Comparison of ENCODE assay signal across 10 mouse cellular contexts in genomic region chr13:21033176-21033575, GRCm38 (mm10). TPM values are rescaled to one million over a fixed set of nuclear protein-coding genes. Genes with fewer than 3 reads are reported as not detected.
DNase-seq lines count a peak whose midpoint lies in the region; ATAC-seq and TF ChIP-seq lines count a peak whose summit lies in the region.
"Had no signal": no experiment of that assay in that cellular context is flagged by ENCODE, and none has a peak within 500 bp of the region (broad histone marks: within the 10 kb centered on the region; RNA-seq: fewer than 3 reads in every experiment).

No protein-coding gene starts in this region.

- no peaks in the 10 kb centered on the region for H3K9me3 ChIP-seq in hindbrain, embryonic 16.5 days (ENCODE audit: control insufficient read depth, low read length)
- H3K9me3 ChIP-seq in neural tube, embryonic 13.5 days = no peaks in the 10 kb centered on the region
- H3K9me3 ChIP-seq in kidney, embryonic 14.5 days (ENCODE audit: control insufficient read depth, low read length) = no peaks in the 10 kb centered on the region
- H3K9me3 ChIP-seq in liver, postnatal 0 days (ENCODE audit: low read length) = no peaks in the 10 kb centered on the region

- H3K4me1 ChIP-seq in hindbrain, embryonic 16.5 days (ENCODE audit: control insufficient read depth, insufficient read depth, low read depth, low read length) = no peaks in the 10 kb centered on the region
- H3K4me1 ChIP-seq in neural tube, embryonic 13.5 days (replicated peaks) = 0 out of 2 replicates have a peak, but pooled peaks cover 2% of the 10 kb centered on the region
- no peaks in the 10 kb centered on the region for H3K4me1 ChIP-seq in kidney, embryonic 14.5 days (ENCODE audit: control insufficient read depth, insufficient read depth, low read length)
- no peaks in the 10 kb centered on the region for H3K4me1 ChIP-seq in liver, postnatal 0 days (ENCODE audit: insufficient read depth)

- DNase-seq in frontal cortex, postnatal 10 days (ENCODE audit: low spot score in 2 of 2) = no peak
- peak; percentile 83 to 87 for DNase-seq in cerebellum, adult 18-20 months
- no peak for DNase-seq in adipocyte (ENCODE audit: low spot score)
- DNase-seq in liver, postnatal 0 days = no peak
- DNase-seq: B cell, adult 2 months; lung, adult 18-20 months had no signal

- no peaks in the 10 kb centered on the region for H3K27me3 ChIP-seq in hindbrain, embryonic 16.5 days (replicated peaks; ENCODE audit: control insufficient read depth, insufficient read depth, low read length)
- H3K27me3 ChIP-seq in neural tube, embryonic 13.5 days = no peaks in the 10 kb centered on the region
- no peaks in the 10 kb centered on the region for H3K27me3 ChIP-seq in kidney, embryonic 14.5 days (ENCODE audit: control insufficient read depth, insufficient read depth, low read length)
- no peaks in the 10 kb centered on the region for H3K27me3 ChIP-seq in liver, postnatal 0 days (ENCODE audit: insufficient read depth, low read length)

- H3K4me2 ChIP-seq in hindbrain, embryonic 16.5 days (ENCODE audit: low read length) = no peak overlapping the region
- no peak overlapping the region for H3K4me2 ChIP-seq in neural tube, embryonic 13.5 days
- H3K4me2 ChIP-seq in kidney, embryonic 14.5 days (replicated peaks; ENCODE audit: low read depth, low read length) = no peak overlapping the region
- H3K4me2 ChIP-seq in liver, postnatal 0 days (ENCODE audit: low read depth, low read length) = no peak overlapping the region

- no peak overlapping the region for H3K9ac ChIP-seq in hindbrain, embryonic 16.5 days (ENCODE audit: low read depth, low read length)
- no peak overlapping the region for H3K9ac ChIP-seq in neural tube, embryonic 13.5 days
- no peak overlapping the region for H3K9ac ChIP-seq in kidney, embryonic 14.5 days (ENCODE audit: low read depth, low read length)
- no peak overlapping the region for H3K9ac ChIP-seq in liver, postnatal 0 days (replicated peaks)

- H3K36me3 ChIP-seq in hindbrain, embryonic 16.5 days (ENCODE audit: control insufficient read depth, insufficient read depth, low read length) = no peaks in the 10 kb centered on the region
- H3K36me3 ChIP-seq in neural tube, embryonic 13.5 days = no peaks in the 10 kb centered on the region
- no peaks in the 10 kb centered on the region for H3K36me3 ChIP-seq in kidney, embryonic 14.5 days (ENCODE audit: control insufficient read depth, insufficient read depth, low read length)
- no peaks in the 10 kb centered on the region for H3K36me3 ChIP-seq in liver, postnatal 0 days (replicated peaks; ENCODE audit: insufficient read depth, low read length)

- no peak for TF ChIP-seq EP300 in liver, postnatal 0 days (IDR thresholded peaks at IDR 0.05; ENCODE audit: low read depth)

- TF ChIP-seq CTCF in liver, postnatal 0 days (IDR thresholded peaks at IDR 0.05; ENCODE audit: low read depth) = no peak

- H3K4me3 ChIP-seq in hindbrain, embryonic 16.5 days (ENCODE audit: low read length) = no peak overlapping the region
- no peak overlapping the region for H3K4me3 ChIP-seq in neural tube, embryonic 13.5 days
- H3K4me3 ChIP-seq in kidney, embryonic 14.5 days (ENCODE audit: low read length) = no peak overlapping the region
- no peak overlapping the region for H3K4me3 ChIP-seq in liver, postnatal 0 days (ENCODE audit: low read depth, low read length)

- WGBS in hindbrain, embryonic 16.5 days = 36% methylated on average over 3 of the region's 3 CpGs
- WGBS in neural tube, embryonic 13.5 days = 37% methylated on average over 3 of the region's 3 CpGs
- 74% methylated on average over 3 of the region's 3 CpGs for WGBS in kidney, embryonic 14.5 days
- 71% methylated on average over 3 of the region's 3 CpGs for WGBS in liver, postnatal 0 days (ENCODE audit: insufficient replicate concordance)

- no peak overlapping the region for H3K27ac ChIP-seq in hindbrain, embryonic 16.5 days (ENCODE audit: low read depth, low read length)
- H3K27ac ChIP-seq in neural tube, embryonic 13.5 days (replicated peaks) = no peak overlapping the region
- no peak overlapping the region for H3K27ac ChIP-seq in kidney, embryonic 14.5 days (ENCODE audit: low read depth, low read length)
- H3K27ac ChIP-seq in liver, postnatal 0 days (ENCODE audit: low read depth) = no peak overlapping the region

- peak; percentile 95 for ATAC-seq in frontal cortex, adult (ENCODE audit: low TSS enrichment)
- peak; percentile 88 for ATAC-seq in hindbrain, embryonic 16.5 days
- peak; percentile 72; the same call in 1 of the 2 replicates for ATAC-seq in neural tube, embryonic 13.5 days (ENCODE audit: low read depth)
- no peak for ATAC-seq in kidney, embryonic 14.5 days (ENCODE audit: low FRiP score, low TSS enrichment)
- ATAC-seq in liver, postnatal 0 days = no peak

RNA-seq across cellular contexts. Expression of gene Olfr1370, which starts 41.6 kb away (rescaled TPM):
- not detected in 2 replicates for polyA plus RNA-seq in hindbrain, embryonic 16.5 days (2015; fragmentation: Nextera tagmentation; extraction: Ambion mirVana)
- polyA plus RNA-seq in neural tube, embryonic 13.5 days (2015; fragmentation: Nextera tagmentation; extraction: Ambion mirVana) = not detected in 2 replicates
- not detected in 2 replicates for polyA plus RNA-seq in kidney, embryonic 14.5 days (2014; fragmentation: Nextera tagmentation; extraction: Ambion mirVana)
- polyA plus RNA-seq in liver, postnatal 0 days (2015; fragmentation: Nextera tagmentation; extraction: Ambion mirVana) = not detected in 2 replicates

Comparison
In these comparisons a context has a peak if more than half of its experiments do, and no peak if none do; other contexts are left out.
1. ATAC-seq: peak in frontal cortex, adult (single experiment), hindbrain, embryonic 16.5 days (single experiment) and neural tube, embryonic 13.5 days (single experiment); none in kidney, embryonic 14.5 days (single experiment) and liver, postnatal 0 days (single experiment).
2. DNase-seq: peak in cerebellum, adult 18-20 months (2 of 2); none in frontal cortex, postnatal 10 days (0 of 2), adipocyte (single experiment) and liver, postnatal 0 days (single experiment).